Mouse (Mus musculus) embryonic facial prominence, embryonic 14.5 days (tissue): ENCODE data around the gene Asap3. TPM values are rescaled to one million over a fixed set of nuclear protein-coding genes. Genes with fewer than 3 reads are reported as not detected.

Experiments used
- ATAC-seq: fragments of 200-750 bp; cut with Nextera tagmentation; 2 replicates; pipeline ENCODE4 v1.8.0; 2017; ENCODE audit warnings: low read depth, moderate number of reproducible peaks, moderate TSS enrichment
- DNase-seq: peaks from one replicate; pipeline ENCODE4 v3.0.0-alpha.2; 2015; ENCODE audit warnings: low spot score
- H3K27ac ChIP-seq: fragments of 300-500 bp; sonication (generic); replicated peaks from 2 replicates; pipeline ENCODE4 v1.5.1; 2014; ENCODE audit warnings: low read depth, mild to moderate bottlenecking, low read length, moderate library complexity
- H3K27me3 ChIP-seq: fragments of 300-500 bp; sonication (generic); replicated peaks from 2 replicates; pipeline ENCODE4 v1.6.1; 2014; ENCODE audit warnings: low read length; ENCODE audit not compliant: control insufficient read depth, insufficient read depth
- H3K36me3 ChIP-seq: fragments of 300-500 bp; sonication (generic); 2 replicates; pipeline ENCODE4 v1.6.1; 2014; ENCODE audit warnings: low read length, mixed read lengths; ENCODE audit not compliant: control insufficient read depth, insufficient read depth
- H3K4me1 ChIP-seq: fragments of 300-500 bp; sonication (generic); 2 replicates; pipeline ENCODE4 v1.6.1; 2014; ENCODE audit warnings: antibody characterized with exemption, low read length; ENCODE audit not compliant: control insufficient read depth, insufficient read depth
- H3K4me2 ChIP-seq: fragments of 300-500 bp; sonication (generic); 2 replicates; pipeline ENCODE4 v1.6.1; 2014; ENCODE audit warnings: low read depth, mild to moderate bottlenecking, low read length, moderate library complexity, mixed read lengths
- H3K4me3 ChIP-seq: fragments of 300-500 bp; sonication (generic); 2 replicates; pipeline ENCODE4 v1.5.1; 2014; ENCODE audit warnings: low read depth, mild to moderate bottlenecking, low read length
- H3K9ac ChIP-seq: fragments of 300-500 bp; sonication (generic); 2 replicates; pipeline ENCODE4 v1.6.1; 2014; ENCODE audit warnings: low read depth, mild to moderate bottlenecking, low read length, moderate library complexity, mixed read lengths
- H3K9me3 ChIP-seq: fragments of 300-500 bp; sonication (generic); 2 replicates; pipeline ENCODE4 v1.6.1; 2016; ENCODE audit warnings: low read length; ENCODE audit not compliant: control insufficient read depth
- WGBS: fragments of 180-500 bp; shearing (Covaris S2); extraction: QIAGEN DNeasy Blood & Tissue Kit; methylation state at CpG from one replicate; pipeline ENCODE4 v1.1.7; 2014; 5-methylcytosine and 5-hydroxymethylcytosine counted together
- polyA plus RNA-seq: library from polyadenylated mRNA; unstranded; fragments of >200 nt; fragmentation: Nextera tagmentation; extraction: Ambion mirVana; gene quantifications from 2 replicates; pipeline ENCODE4 v1.2.1, GENCODE M21; 2014

The Asap3 gene
- polyA plus RNA-seq, 1 experiment from 2014 or later: 8.1 TPM

DNA sequence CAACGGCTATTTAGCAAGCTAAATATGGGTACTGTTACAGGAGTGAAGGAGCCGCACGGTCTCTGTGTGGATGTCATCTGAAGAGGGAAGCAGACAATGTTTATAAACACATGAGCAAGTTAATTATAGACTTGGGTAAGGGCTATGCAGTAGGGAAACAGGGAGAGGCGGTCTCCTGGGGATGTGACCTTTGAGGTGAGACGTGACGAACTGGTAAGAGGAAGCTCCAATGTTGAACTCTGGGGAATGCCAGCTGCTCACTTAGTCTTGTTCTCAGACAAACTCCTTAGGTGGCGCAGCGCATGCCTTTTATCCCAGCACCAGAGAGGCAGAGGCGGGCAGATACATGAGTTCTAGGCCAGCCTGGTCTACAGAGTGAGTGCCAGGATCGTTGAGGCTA, 55.7 kb downstream of the Asap3 start:
- peak; percentile 55 for DNase-seq
- Histone ChIP-seq H3K27me3 (no peaks in the 10 kb centered on the region), H3K4me3 (no peak overlapping the region), H3K9ac (no peak overlapping the region), H3K27ac (no peak overlapping the region), H3K4me1 (no peaks in the 10 kb centered on the region), H3K4me2 (no peak overlapping the region), H3K36me3 (no peaks in the 10 kb centered on the region), H3K9me3 (no peaks in the 10 kb centered on the region)
- WGBS: 65% methylated on average over 10 of the region's 10 CpGs
- no peak; the same call in 1 of the 2 replicates for ATAC-seq

DNA sequence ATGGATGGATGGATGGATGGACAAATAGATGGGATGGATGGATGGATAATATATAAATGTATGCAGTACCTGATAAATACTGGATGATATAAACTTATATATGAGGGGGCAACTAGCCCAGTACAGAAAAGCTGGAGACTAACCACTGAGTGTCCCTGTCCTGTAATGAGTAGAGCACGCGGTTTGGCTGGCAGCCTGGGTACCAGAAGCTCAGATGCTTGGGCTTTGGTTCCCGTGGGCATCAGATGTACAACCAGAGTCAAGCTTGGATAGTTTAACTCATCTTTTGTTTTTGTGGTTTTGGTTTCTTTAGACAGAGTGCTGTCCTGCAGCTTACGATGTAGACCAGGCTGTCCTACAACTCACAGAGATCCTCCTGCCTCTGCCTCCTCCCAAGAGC, 57.4 kb downstream of the Asap3 start:
- WGBS: 95% methylated on average over 4 of the region's 4 CpGs
- H3K9ac ChIP-seq: no peak overlapping the region
- H3K9me3 ChIP-seq: no peaks in the 10 kb centered on the region
- H3K4me1 ChIP-seq: no peaks in the 10 kb centered on the region
- H3K4me2 ChIP-seq: no peak overlapping the region
- no peak overlapping the region for H3K4me3 ChIP-seq
- DNase-seq (no peak), ATAC-seq (no peak)
- no peak overlapping the region for H3K27ac ChIP-seq
- no peaks in the 10 kb centered on the region for H3K36me3 ChIP-seq
- no peaks in the 10 kb centered on the region for H3K27me3 ChIP-seq

DNA sequence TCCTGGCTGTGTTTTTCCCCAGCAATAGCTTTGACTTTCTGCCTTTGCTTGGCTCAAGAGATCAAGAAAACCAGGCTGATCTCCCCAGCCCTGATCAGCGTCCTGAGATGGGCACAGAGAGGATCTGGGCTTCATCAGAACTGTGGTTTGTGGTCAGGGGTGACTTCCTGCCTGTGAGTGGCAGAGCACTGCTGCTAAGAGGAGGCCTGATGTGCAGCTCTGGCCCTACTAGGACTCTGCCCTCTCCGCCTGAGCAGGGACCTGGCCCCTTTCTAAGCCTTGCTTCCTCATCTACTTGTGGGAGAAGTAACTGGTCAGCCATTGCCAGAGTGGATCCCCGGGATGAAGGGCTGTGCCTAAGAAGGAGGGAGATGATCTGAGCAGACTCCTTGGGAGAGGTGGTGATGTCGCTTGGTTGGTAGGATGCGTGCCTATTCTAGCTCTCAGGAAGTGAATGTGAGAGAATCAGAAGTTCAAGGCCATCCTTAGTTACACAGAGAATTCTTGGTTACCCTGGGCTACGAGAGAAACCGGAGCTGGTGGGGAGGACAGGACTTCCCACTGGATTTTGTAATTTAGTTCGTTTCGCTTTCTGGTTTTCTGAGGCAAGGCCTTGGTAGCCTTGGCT, 60.7 kb downstream of the Asap3 start:
- ATAC-seq (no peak), DNase-seq (no peak)
- H3K27ac ChIP-seq: no peak overlapping the region
- H3K27me3 ChIP-seq: no peaks in the 10 kb centered on the region
- H3K9me3 ChIP-seq: no peaks in the 10 kb centered on the region
- WGBS: 76% methylated on average over 9 of the region's 9 CpGs
- no peak overlapping the region for H3K9ac ChIP-seq
- H3K4me1 ChIP-seq: no peaks in the 10 kb centered on the region
- no peaks in the 10 kb centered on the region for H3K36me3 ChIP-seq
- no peak overlapping the region for H3K4me3 ChIP-seq
- H3K4me2 ChIP-seq: no peak overlapping the region

DNA sequence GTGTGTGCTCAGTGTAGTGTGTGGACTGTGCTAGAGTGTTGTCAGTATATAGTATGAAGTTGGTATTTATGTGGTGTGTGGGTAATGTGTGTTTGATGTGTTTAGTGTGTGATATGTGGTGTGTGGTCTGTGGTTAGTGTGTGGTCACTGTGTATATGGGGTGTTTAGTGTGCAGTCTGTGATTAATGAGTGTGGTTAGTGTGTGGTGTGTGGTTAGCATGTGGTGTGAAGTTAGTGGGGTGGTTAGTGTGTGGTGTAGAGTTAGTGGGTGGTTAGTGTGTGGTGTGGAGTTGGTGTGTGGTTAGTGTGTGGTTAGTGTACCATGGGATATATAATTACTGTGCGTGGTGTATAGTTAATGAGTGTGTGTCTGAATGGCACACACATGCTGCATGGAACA, 62.7 kb downstream of the Asap3 start:
- Histone ChIP-seq H3K4me3 (no peak overlapping the region), H3K9me3 (peaks cover 14% of the 10 kb centered on the region), H3K4me1 (no peaks in the 10 kb centered on the region), H3K4me2 (no peak overlapping the region), H3K36me3 (0 out of 2 replicates have a peak, but pooled peaks cover 4% of the 10 kb centered on the region), H3K27ac (no peak overlapping the region), H3K9ac (no peak overlapping the region), H3K27me3 (no peaks in the 10 kb centered on the region)
- peak; percentile 57; the same call in 1 of the 2 replicates for ATAC-seq
- DNase-seq: no peak
- 73% methylated on average over 1 of the region's 1 CpGs for WGBS

DNA sequence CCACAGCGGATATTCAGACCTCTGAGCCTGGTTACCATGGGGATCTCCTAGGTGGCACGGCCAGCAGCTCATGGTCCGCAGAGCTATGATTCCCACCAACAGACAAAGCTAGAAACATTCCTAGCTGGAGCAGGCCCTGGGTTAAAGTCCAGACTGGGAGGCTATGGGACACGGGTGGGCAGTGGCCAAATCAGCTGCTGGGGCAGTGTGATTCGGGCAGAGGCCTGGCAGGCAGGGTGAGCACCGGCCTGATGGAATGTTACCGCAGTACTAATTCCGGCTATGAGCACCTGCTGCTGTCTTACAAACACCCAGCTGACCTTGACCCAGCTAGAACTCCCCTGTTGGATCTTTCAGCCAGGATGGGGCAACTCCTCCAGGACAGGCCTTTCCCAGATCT, 64.5 kb downstream of the Asap3 start:
- no peaks in the 10 kb centered on the region for H3K4me1 ChIP-seq
- H3K4me2 ChIP-seq: no peak overlapping the region
- 0 out of 2 replicates have a peak, but pooled peaks cover 4% of the 10 kb centered on the region for H3K36me3 ChIP-seq
- WGBS: 88% methylated on average over 8 of the region's 8 CpGs
- DNase-seq (no peak), ATAC-seq (no peak)
- H3K27ac ChIP-seq: no peak overlapping the region
- no peaks in the 10 kb centered on the region for H3K27me3 ChIP-seq
- H3K4me3 ChIP-seq: no peak overlapping the region
- H3K9ac ChIP-seq: no peak overlapping the region
- H3K9me3 ChIP-seq: peaks cover 17% of the 10 kb centered on the region

DNA sequence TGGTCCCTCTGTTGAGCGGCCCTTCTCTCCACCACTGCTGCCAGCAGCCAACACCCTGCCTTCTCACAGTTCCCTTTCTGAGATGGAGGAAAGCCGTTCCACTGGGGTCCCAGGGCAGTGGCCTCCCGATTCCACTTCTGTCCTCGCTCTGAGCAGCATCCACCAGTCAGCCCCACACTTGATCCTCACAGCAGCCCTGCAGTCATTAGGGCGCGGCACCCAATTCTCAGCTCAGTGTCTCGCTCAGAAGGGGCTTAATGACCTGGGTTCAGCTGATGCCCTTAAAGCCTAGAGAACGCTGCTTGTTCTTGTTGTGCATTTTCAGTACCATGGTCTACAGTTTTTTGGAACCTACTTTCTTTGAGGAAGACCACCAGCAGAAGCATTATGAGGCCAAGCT, 74.9 kb downstream of the Asap3 start:
- H3K9ac ChIP-seq: no peak overlapping the region
- no peak overlapping the region for H3K4me3 ChIP-seq
- H3K36me3 ChIP-seq: no peaks in the 10 kb centered on the region
- peaks cover 25% of the 10 kb centered on the region for H3K4me1 ChIP-seq
- H3K4me2 ChIP-seq: no peak overlapping the region
- 80% methylated on average over 8 of the region's 8 CpGs for WGBS
- no peak overlapping the region for H3K27ac ChIP-seq
- DNase-seq (no peak), ATAC-seq (no peak)
- no peaks in the 10 kb centered on the region for H3K27me3 ChIP-seq
- H3K9me3 ChIP-seq: no peaks in the 10 kb centered on the region

DNA sequence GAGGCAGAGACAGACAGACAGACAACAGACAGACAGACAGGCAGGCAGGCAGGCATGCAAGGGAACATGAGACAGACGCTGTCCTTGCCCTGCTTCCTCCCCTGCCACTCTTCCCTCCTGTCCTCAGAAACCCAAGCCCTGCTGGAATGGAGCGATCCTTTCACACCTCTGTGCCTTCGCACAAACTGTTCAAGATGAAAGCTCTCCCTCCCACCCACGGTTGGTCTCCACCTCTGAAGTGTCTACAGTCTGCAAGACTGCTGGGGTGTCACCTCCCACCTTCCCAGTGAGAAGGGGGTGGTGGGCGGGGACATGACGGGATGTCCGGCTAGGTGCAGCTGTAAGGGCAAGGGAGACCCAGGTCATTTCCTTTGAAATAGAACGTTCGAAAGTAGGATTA, 75.4 kb downstream of the Asap3 start:
- Histone ChIP-seq H3K27ac (no peak overlapping the region), H3K9me3 (no peaks in the 10 kb centered on the region), H3K9ac (no peak overlapping the region), H3K36me3 (no peaks in the 10 kb centered on the region), H3K4me3 (no peak overlapping the region), H3K27me3 (no peaks in the 10 kb centered on the region), H3K4me2 (no peak overlapping the region), H3K4me1 (peaks cover 28% of the 10 kb centered on the region)
- WGBS: 54% methylated on average over 9 of the region's 9 CpGs
- DNase-seq: no peak
- no peak for ATAC-seq

DNA sequence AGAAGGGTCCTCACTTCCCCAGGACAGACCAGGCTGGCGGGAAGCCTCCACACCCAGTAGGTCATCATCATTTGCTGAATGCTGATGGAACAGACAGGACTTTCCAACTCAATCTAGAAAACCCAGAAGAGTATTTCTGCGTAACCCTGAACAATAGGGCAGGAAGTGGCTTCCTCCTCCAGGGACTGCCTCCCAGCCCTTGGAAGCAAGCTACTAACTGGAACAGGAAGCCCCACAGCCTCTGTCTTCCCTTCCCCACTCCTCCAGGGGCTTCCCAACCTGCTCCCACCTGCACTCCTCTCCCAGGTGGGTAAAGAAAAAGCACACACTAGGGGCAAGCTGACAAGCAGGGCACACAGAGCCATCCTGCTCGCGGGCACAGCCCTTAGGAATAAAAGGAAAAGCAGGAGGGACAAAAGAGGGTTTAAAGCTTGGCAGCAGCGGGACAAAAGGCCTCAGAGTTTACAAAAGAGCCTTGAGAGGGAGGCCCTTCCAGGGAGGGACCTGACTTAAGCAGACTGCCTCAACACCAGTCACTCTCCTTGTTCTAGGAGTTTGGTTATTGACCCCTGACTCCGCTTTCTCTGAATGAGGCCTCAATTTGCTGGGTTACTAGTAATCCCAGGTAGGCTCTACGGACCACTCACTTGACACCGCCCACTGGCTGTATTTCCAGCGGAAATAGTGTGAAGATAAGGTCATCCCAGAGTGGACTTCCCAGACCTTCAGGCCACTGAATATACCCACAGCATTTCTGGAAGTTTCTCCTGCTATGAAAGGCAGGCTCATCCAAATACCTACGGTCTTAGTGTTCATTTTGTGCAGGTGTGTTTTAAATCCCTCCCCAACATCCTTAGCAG, 76.7 kb downstream of the Asap3 start:
- Histone ChIP-seq H3K9me3 (no peaks in the 10 kb centered on the region), H3K36me3 (peaks cover 10% of the 10 kb centered on the region), H3K4me1 (peaks cover 36% of the 10 kb centered on the region), H3K27me3 (no peaks in the 10 kb centered on the region), H3K27ac (peak overlapping the region; percentile 93), H3K4me2 (no peak overlapping the region), H3K4me3 (no peak overlapping the region), H3K9ac (peak overlapping the region; percentile 34; the same call in 1 of the 2 replicates)
- DNase-seq: peak; percentile 62
- no peak for ATAC-seq
- WGBS: 35% methylated on average over 10 of the region's 10 CpGs
